Mouse (Mus musculus): ENCODE results near the gene Wscd2. TPM values are rescaled to one million over a fixed set of nuclear protein-coding genes. Genes with fewer than 3 reads are reported as not detected.

The Wscd2 gene
- polyA plus RNA-seq, 1 experiment from 2014 or later: 11.0 TPM

- Histone ChIP-seq H3K9me3 (no peaks in the 10 kb centered on the region), H3K27me3 (no peaks in the 10 kb centered on the region), H3K4me1 (peaks cover 25% of the 10 kb centered on the region), H3K4me2 (no peak overlapping the region), H3K4me3 (no peak overlapping the region), H3K27ac (no peak overlapping the region), H3K36me3 (no peaks in the 10 kb centered on the region), H3K9ac (no peak overlapping the region)
- 50% methylated on average over 6 of the region's 6 CpGs for WGBS
- ATAC-seq (ENCODE audit: insufficient number of reproducible peaks, low FRiP score, low TSS enrichment, low read depth): no peak
These were observed 15.9 kb downstream of the Wscd2 start for GRCm38 (mm10) chr5:113506065-113506464.

DNA sequence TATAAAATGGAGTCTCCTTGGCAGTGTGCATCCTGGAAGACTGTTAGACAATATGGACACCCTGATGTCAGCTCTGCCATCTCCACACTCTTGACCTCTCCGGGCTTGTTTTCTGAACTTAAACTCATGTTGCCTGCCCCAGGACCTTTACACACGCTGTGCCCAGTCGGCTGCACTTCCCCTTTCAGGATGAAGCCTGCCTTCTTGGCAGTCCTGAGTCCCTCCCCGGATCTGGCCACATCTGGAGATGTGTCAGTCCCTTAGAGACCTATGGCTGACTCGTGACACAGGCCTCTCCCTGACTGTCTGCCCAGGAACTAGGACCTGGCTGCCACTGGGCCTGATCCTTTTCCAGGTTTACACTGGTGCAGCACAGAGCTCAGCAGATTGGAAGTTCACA, 16.6 kb downstream of the Wscd2 start:
- Histone ChIP-seq H3K4me1 (peaks cover 25% of the 10 kb centered on the region), H3K4me2 (no peak overlapping the region), H3K9ac (no peak overlapping the region), H3K9me3 (no peaks in the 10 kb centered on the region), H3K27me3 (no peaks in the 10 kb centered on the region), H3K36me3 (no peaks in the 10 kb centered on the region), H3K4me3 (no peak overlapping the region), H3K27ac (no peak overlapping the region)
- WGBS: 79% methylated on average over 5 of the region's 5 CpGs
- ATAC-seq (ENCODE audit: insufficient number of reproducible peaks, low FRiP score, low TSS enrichment, low read depth): no peak

DNA sequence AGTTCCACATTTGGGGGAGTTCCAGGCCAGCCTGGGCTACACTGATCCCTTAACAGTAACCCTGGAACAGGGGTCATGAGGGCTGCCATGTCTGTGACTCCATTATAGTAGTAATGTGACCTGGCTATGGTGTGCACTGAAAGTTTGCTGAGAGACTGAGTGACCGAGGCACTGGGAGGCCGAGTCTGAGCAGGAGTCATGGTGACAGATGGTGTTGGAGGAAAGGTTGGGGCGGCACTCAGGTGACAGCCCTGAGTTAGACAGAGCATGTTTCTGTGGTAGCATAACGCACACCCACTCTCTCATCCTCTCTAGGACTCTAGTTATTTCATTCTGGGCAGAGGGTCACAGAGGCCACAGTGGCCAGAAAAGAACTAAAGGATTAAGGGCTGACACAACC, 19.0 kb downstream of the Wscd2 start:
- no peak overlapping the region for H3K4me3 ChIP-seq
- WGBS: 79% methylated on average over 4 of the region's 4 CpGs
- no peak for ATAC-seq (ENCODE audit: insufficient number of reproducible peaks, low FRiP score, low TSS enrichment, low read depth)
- peaks cover 22% of the 10 kb centered on the region for H3K4me1 ChIP-seq
- no peaks in the 10 kb centered on the region for H3K9me3 ChIP-seq
- H3K36me3 ChIP-seq: no peaks in the 10 kb centered on the region
- no peaks in the 10 kb centered on the region for H3K27me3 ChIP-seq
- H3K4me2 ChIP-seq: no peak overlapping the region
- no peak overlapping the region for H3K9ac ChIP-seq
- no peak overlapping the region for H3K27ac ChIP-seq

GRCm38 (mm10) chr5:113513640-113514039, 23.5 kb downstream of the Wscd2 start:
- H3K9ac ChIP-seq: no peak overlapping the region
- H3K4me1 ChIP-seq: peaks cover 31% of the 10 kb centered on the region
- no peak overlapping the region for H3K4me2 ChIP-seq
- no peaks in the 10 kb centered on the region for H3K9me3 ChIP-seq
- no peak overlapping the region for H3K4me3 ChIP-seq
- no peak overlapping the region for H3K27ac ChIP-seq
- 49% methylated on average over 8 of the region's 8 CpGs for WGBS
- no peak for ATAC-seq (ENCODE audit: insufficient number of reproducible peaks, low FRiP score, low TSS enrichment, low read depth)
- no peaks in the 10 kb centered on the region for H3K27me3 ChIP-seq
- no peaks in the 10 kb centered on the region for H3K36me3 ChIP-seq

DNA sequence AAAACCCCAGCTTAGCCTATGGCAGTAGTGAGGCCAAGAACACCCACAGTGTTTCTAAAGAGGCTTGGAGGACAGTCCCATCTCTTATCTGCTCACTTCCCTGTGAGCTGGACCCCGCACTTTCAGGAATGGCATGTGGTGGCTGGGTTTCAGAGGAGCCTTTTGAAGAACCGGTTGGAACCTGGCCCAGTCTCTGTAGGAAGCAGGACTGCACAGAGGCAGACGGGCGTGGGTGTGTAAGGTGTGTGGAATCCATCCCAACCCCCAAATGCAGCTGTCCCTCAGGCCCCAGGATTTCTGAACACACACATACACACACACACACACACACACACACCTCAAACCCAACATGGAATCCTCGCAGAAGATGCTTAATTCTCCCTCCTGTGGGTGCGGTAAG, 23.9 kb downstream of the Wscd2 start:
- Histone ChIP-seq H3K27me3 (no peaks in the 10 kb centered on the region), H3K27ac (no peak overlapping the region), H3K4me1 (peaks cover 31% of the 10 kb centered on the region), H3K4me3 (no peak overlapping the region), H3K4me2 (no peak overlapping the region), H3K36me3 (no peaks in the 10 kb centered on the region), H3K9me3 (no peaks in the 10 kb centered on the region), H3K9ac (no peak overlapping the region)
- no peak for ATAC-seq (ENCODE audit: insufficient number of reproducible peaks, low FRiP score, low TSS enrichment, low read depth)
- WGBS: 52% methylated on average over 6 of the region's 6 CpGs

GRCm38 (mm10) chr5:113516119-113516872, 26.2 kb downstream of the Wscd2 start:
- no peak overlapping the region for H3K9ac ChIP-seq
- no peak overlapping the region for H3K4me2 ChIP-seq
- ATAC-seq (ENCODE audit: insufficient number of reproducible peaks, low FRiP score, low TSS enrichment, low read depth): no peak
- H3K36me3 ChIP-seq: no peaks in the 10 kb centered on the region
- no peaks in the 10 kb centered on the region for H3K27me3 ChIP-seq
- H3K9me3 ChIP-seq: no peaks in the 10 kb centered on the region
- no peak overlapping the region for H3K27ac ChIP-seq
- H3K4me1 ChIP-seq: peaks cover 28% of the 10 kb centered on the region
- no peak overlapping the region for H3K4me3 ChIP-seq
- WGBS: 42% methylated on average over 14 of the region's 14 CpGs

DNA sequence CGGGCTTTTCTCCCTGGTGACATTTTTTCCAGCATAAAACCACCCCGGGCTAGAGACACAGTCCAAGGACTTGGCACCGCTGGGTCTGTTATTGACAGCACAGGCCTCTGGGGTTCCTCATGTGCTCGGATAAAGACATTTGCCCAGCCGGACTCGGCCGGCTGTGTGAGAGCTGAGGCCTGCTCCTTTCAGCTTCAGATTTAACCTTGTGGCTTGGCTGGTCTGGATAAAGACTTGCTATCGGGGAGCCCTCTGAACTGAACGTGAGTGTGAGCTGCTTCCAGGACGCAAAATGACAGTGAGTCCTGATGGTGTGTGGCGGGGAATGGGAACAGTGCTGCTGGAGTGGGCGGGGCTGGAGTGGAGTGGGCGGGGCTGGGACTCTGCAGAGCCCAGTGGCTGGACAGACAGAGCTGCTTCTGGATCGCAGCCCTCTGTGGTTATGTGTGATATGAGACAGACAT, 26.8 kb downstream of the Wscd2 start:
- no peaks in the 10 kb centered on the region for H3K36me3 ChIP-seq
- H3K4me3 ChIP-seq: no peak overlapping the region
- no peak for ATAC-seq (ENCODE audit: insufficient number of reproducible peaks, low FRiP score, low TSS enrichment, low read depth)
- no peaks in the 10 kb centered on the region for H3K9me3 ChIP-seq
- 26% methylated on average over 14 of the region's 14 CpGs for WGBS
- H3K9ac ChIP-seq: no peak overlapping the region
- no peak overlapping the region for H3K27ac ChIP-seq
- no peaks in the 10 kb centered on the region for H3K27me3 ChIP-seq
- no peak overlapping the region for H3K4me2 ChIP-seq
- H3K4me1 ChIP-seq: peaks cover 28% of the 10 kb centered on the region

GRCm38 (mm10) chr5:113517387-113517786, 27.3 kb downstream of the Wscd2 start:
- H3K4me3 ChIP-seq: no peak overlapping the region
- no peak for ATAC-seq (ENCODE audit: insufficient number of reproducible peaks, low FRiP score, low TSS enrichment, low read depth)
- H3K27me3 ChIP-seq: no peaks in the 10 kb centered on the region
- WGBS: 73% methylated on average over 4 of the region's 4 CpGs
- H3K9ac ChIP-seq: no peak overlapping the region
- H3K4me2 ChIP-seq: no peak overlapping the region
- no peaks in the 10 kb centered on the region for H3K36me3 ChIP-seq
- peaks cover 25% of the 10 kb centered on the region for H3K4me1 ChIP-seq
- no peaks in the 10 kb centered on the region for H3K9me3 ChIP-seq
- H3K27ac ChIP-seq: no peak overlapping the region

GRCm38 (mm10) chr5:113521037-113521436, 30.9 kb downstream of the Wscd2 start:
- Histone ChIP-seq H3K9me3 (no peaks in the 10 kb centered on the region), H3K36me3 (no peaks in the 10 kb centered on the region), H3K27ac (no peak overlapping the region), H3K4me3 (no peak overlapping the region), H3K27me3 (no peaks in the 10 kb centered on the region), H3K4me2 (no peak overlapping the region), H3K9ac (no peak overlapping the region), H3K4me1 (peaks cover 9% of the 10 kb centered on the region; the same call in 1 of the 2 replicates)
- 45% methylated on average over 6 of the region's 6 CpGs for whole genome bisulfite sequencing
- no peak for ATAC-seq (ENCODE audit: insufficient number of reproducible peaks, low FRiP score, low TSS enrichment, low read depth)

- no peak overlapping the region for H3K4me3 ChIP-seq
- H3K36me3 ChIP-seq: no peaks in the 10 kb centered on the region
- H3K27ac ChIP-seq: no peak overlapping the region
- no peak overlapping the region for H3K4me2 ChIP-seq
- no peak for ATAC-seq (ENCODE audit: insufficient number of reproducible peaks, low FRiP score, low TSS enrichment, low read depth)
- WGBS: 74% methylated on average over 1 of the region's 1 CpGs
- H3K9me3 ChIP-seq: no peaks in the 10 kb centered on the region
- H3K9ac ChIP-seq: no peak overlapping the region
- H3K27me3 ChIP-seq: no peaks in the 10 kb centered on the region; the same call in 1 of the 2 replicates
- H3K4me1 ChIP-seq: peaks cover 4% of the 10 kb centered on the region; the same call in 1 of the 2 replicates
These were observed 48.7 kb downstream of the Wscd2 start for GRCm38 (mm10) chr5:113538826-113539225.

DNA sequence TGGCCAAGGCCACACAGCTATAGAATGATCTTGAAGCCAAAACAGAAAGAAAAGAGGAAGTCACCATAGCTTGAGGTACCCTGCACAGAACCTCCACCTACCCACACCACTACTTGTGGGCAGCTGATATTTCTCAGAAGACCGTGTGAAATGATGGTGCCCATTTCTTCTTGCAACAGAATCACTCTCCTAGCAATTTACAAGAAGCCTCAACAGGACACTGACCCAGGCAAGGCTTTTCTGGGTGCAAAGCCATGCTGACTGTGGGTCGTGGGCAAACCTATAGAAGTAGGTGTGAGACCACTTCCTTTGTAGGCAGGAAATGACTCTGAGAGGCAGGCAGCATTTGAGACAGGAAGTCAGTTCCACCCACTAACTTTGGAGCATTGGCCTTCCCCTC, 49.3 kb downstream of the Wscd2 start:
- no peak overlapping the region for H3K27ac ChIP-seq
- H3K27me3 ChIP-seq: no peaks in the 10 kb centered on the region; the same call in 1 of the 2 replicates
- no peaks in the 10 kb centered on the region for H3K36me3 ChIP-seq
- H3K9me3 ChIP-seq: no peaks in the 10 kb centered on the region
- H3K4me3 ChIP-seq: no peak overlapping the region
- H3K4me1 ChIP-seq: peaks cover 4% of the 10 kb centered on the region; the same call in 1 of the 2 replicates
- 69% methylated on average over 2 of the region's 2 CpGs for WGBS
- no peak overlapping the region for H3K9ac ChIP-seq
- no peak overlapping the region for H3K4me2 ChIP-seq
- ATAC-seq (ENCODE audit: insufficient number of reproducible peaks, low FRiP score, low TSS enrichment, low read depth): no peak

GRCm38 (mm10) chr5:113539858-113540257, 49.7 kb downstream of the Wscd2 start:
- no peak overlapping the region for H3K4me2 ChIP-seq
- WGBS: 88% methylated on average over 7 of the region's 7 CpGs
- H3K4me3 ChIP-seq: no peak overlapping the region
- no peaks in the 10 kb centered on the region for H3K9me3 ChIP-seq
- peaks cover 4% of the 10 kb centered on the region; the same call in 1 of the 2 replicates for H3K4me1 ChIP-seq
- H3K9ac ChIP-seq: no peak overlapping the region
- H3K27me3 ChIP-seq: no peaks in the 10 kb centered on the region; the same call in 1 of the 2 replicates
- H3K27ac ChIP-seq: no peak overlapping the region
- no peak for ATAC-seq (ENCODE audit: insufficient number of reproducible peaks, low FRiP score, low TSS enrichment, low read depth)
- H3K36me3 ChIP-seq: no peaks in the 10 kb centered on the region
